Mouse (Mus musculus) heart, embryonic 13.5 days (tissue): ENCODE results near the gene Dennd1b. TPM values are rescaled to one million over a fixed set of nuclear protein-coding genes. Genes with fewer than 3 reads are reported as not detected.

Source experiments
- ATAC-seq: fragments of 200-750 bp; cut with Nextera tagmentation; 2 replicates; pipeline ENCODE4 v1.8.0; 2017; ENCODE audit warnings: moderate TSS enrichment; ENCODE audit not compliant: insufficient number of reproducible peaks, low FRiP score, low TSS enrichment; ENCODE audit errors: extremely low read depth
- H3K27ac ChIP-seq: fragments of 300-500 bp; sonication (generic); replicated peaks from 2 replicates; pipeline ENCODE4 v1.5.1; 2015; ENCODE audit warnings: moderate library complexity, mild to moderate bottlenecking, inconsistent platforms
- H3K27me3 ChIP-seq: fragments of 300-500 bp; sonication (generic); replicated peaks from 2 replicates; pipeline ENCODE4 v1.6.1; 2015; ENCODE audit warnings: mild to moderate bottlenecking, inconsistent platforms
- H3K36me3 ChIP-seq: fragments of 300-500 bp; sonication (generic); 2 replicates; pipeline ENCODE4 v1.6.1; 2015; ENCODE audit warnings: mild to moderate bottlenecking, inconsistent platforms
- H3K4me1 ChIP-seq: fragments of 300-500 bp; sonication (generic); 2 replicates; pipeline ENCODE4 v1.6.1; 2015; ENCODE audit warnings: inconsistent platforms
- H3K4me2 ChIP-seq: fragments of 300-500 bp; sonication (generic); 2 replicates; pipeline ENCODE4 v1.6.1; 2015; ENCODE audit warnings: inconsistent platforms, mild to moderate bottlenecking, moderate library complexity
- H3K4me3 ChIP-seq: fragments of 300-500 bp; sonication (generic); 2 replicates; pipeline ENCODE4 v1.5.1; 2015; ENCODE audit warnings: moderate library complexity, mild to moderate bottlenecking, inconsistent platforms
- H3K9ac ChIP-seq: fragments of 300-500 bp; sonication (generic); 2 replicates; pipeline ENCODE4 v1.6.1; 2015; ENCODE audit warnings: inconsistent platforms, mild to moderate bottlenecking, moderate library complexity
- H3K9me3 ChIP-seq: fragments of 300-500 bp; sonication (generic); 2 replicates; pipeline ENCODE4 v1.6.1; 2016; ENCODE audit warnings: inconsistent platforms
- WGBS: fragments of 180-500 bp; shearing (Covaris S2); methylation state at CpG from one replicate; pipeline ENCODE4 v1.1.7; 2015; ENCODE audit warnings: mixed read lengths; 5-methylcytosine and 5-hydroxymethylcytosine counted together
- polyA plus RNA-seq: library from polyadenylated mRNA; unstranded; fragments of >200 nt; fragmentation: Nextera tagmentation; extraction: Ambion mirVana; gene quantifications from 2 replicates; pipeline ENCODE4 v1.2.1, GENCODE M21; 2015

Gene Dennd1b
- polyA plus RNA-seq, 1 experiment from 2014 or later = 10.0 TPM

GRCm38 (mm10) chr1:138963868-138964458, 728 bp downstream of the Dennd1b start:
- Histone ChIP-seq H3K27me3 (no peaks in the 10 kb centered on the region), H3K4me2 (peak overlapping the region; percentile 66), H3K36me3 (peaks cover 19% of the 10 kb centered on the region), H3K9me3 (no peaks in the 10 kb centered on the region), H3K4me3 (peak overlapping the region; percentile 89), H3K27ac (peak overlapping the region; percentile 95), H3K9ac (peak overlapping the region; percentile 97), H3K4me1 (peaks cover 29% of the 10 kb centered on the region)
- under 1% methylated on average over 35 of the region's 50 CpGs for WGBS
- peak; percentile 7; the same call in 1 of the 2 replicates for ATAC-seq

DNA sequence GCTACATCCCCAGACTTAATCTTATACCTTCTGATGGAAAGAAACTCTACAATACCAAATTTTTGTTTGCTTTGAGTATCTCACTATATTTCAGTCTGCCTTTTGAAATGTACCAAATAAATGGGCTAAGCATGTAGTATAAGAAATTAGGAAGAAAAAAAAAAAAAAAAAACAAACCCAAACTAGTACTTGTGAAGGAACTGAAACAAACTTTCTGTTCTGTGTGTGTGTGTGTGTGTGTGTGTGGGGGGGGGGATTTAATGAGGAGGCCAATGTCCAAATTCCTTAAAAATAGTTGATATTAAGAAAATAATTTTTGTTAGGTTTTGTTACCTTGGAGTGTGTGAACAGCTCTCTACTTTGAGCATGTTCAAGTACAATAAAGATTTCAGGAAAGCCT, 1.8 kb downstream of the Dennd1b start:
- peaks cover 27% of the 10 kb centered on the region for H3K4me1 ChIP-seq
- H3K4me2 ChIP-seq = peak overlapping the region; percentile 51
- ATAC-seq = no peak
- no peaks in the 10 kb centered on the region for H3K27me3 ChIP-seq
- no peak overlapping the region for H3K27ac ChIP-seq
- no peak overlapping the region for H3K4me3 ChIP-seq
- H3K36me3 ChIP-seq = peaks cover 19% of the 10 kb centered on the region
- no peak overlapping the region for H3K9ac ChIP-seq
- no peaks in the 10 kb centered on the region for H3K9me3 ChIP-seq

DNA sequence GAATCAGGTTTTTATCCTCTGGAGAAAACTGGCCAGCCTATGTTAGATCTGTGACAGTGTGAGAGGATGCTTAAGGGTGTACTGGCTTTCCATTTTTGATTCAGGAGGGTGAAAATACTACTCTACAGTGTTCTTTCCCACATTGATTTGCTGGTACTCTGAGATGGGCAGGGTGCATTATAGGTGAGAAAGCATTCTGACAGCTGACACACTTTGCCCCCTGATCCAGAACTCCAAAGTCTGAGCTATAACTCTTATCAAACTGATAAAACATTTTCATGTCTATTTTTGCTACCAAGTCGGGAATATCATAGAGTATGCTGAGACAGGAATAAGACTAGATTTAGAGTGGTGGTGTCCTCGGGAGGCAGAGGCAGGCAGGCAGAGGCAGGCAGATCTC, 2.3 kb downstream of the Dennd1b start:
- WGBS = 60% methylated on average over 2 of the region's 2 CpGs
- Histone ChIP-seq H3K4me3 (no peak overlapping the region), H3K4me2 (no peak overlapping the region), H3K27me3 (no peaks in the 10 kb centered on the region), H3K36me3 (peaks cover 19% of the 10 kb centered on the region), H3K9ac (no peak overlapping the region), H3K9me3 (no peaks in the 10 kb centered on the region), H3K4me1 (peaks cover 28% of the 10 kb centered on the region), H3K27ac (no peak overlapping the region)
- no peak for ATAC-seq

DNA sequence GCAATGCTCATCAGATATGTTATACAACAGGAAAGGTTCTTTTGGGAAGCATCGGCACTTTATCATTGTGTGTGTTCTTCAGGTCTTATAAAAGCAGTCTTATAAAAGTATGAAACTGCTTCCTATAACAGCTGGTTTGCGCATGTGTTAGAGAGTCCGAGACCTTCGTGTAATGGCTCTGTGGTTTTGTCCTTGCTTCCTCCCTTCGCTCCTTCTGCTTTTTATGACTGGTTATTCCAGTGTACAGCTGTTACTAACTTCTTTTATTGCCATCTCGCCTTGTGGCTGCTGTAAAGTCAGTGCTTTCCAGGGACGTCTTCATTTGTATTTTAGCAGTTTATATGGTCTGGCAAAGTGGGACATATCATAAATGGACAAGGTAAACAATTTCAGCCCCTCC, 4.2 kb downstream of the Dennd1b start:
- H3K4me3 ChIP-seq = no peak overlapping the region
- H3K9ac ChIP-seq = no peak overlapping the region
- H3K9me3 ChIP-seq = no peaks in the 10 kb centered on the region
- no peaks in the 10 kb centered on the region for H3K27me3 ChIP-seq
- no peak overlapping the region for H3K4me2 ChIP-seq
- peaks cover 30% of the 10 kb centered on the region for H3K4me1 ChIP-seq
- ATAC-seq = no peak
- H3K27ac ChIP-seq = no peak overlapping the region
- 87% methylated on average over 7 of the region's 7 CpGs for WGBS
- peaks cover 19% of the 10 kb centered on the region for H3K36me3 ChIP-seq

DNA sequence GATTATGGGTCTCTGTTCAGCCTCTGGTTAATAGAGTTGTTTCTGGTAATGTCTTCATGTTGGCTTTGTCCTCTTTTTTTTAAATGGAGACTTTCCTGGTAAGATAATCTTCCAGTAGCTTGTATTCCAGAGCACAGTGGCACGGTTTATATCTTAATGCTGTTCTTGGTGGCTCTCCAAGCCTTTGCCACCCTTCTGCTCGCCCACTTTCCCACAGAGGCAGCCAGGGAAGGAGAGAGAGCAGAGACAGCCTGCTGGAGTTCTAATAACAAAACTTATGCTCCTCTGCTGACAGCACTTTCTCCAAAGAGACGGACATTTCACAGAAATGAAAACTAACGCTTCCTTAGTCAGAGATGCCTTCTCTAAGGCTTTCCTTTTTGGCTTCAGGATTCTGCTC, 6.8 kb downstream of the Dennd1b start:
- 55% methylated on average over 4 of the region's 4 CpGs for WGBS

GRCm38 (mm10) chr1:138973541-138974224, 10.4 kb downstream of the Dennd1b start:
- Histone ChIP-seq H3K4me3 (no peak overlapping the region), H3K36me3 (no peaks in the 10 kb centered on the region), H3K4me2 (no peak overlapping the region), H3K4me1 (peaks cover 25% of the 10 kb centered on the region), H3K9ac (no peak overlapping the region), H3K27ac (0 out of 2 replicates have a peak overlapping the region, but pooled peaks have one; percentile 12), H3K9me3 (no peaks in the 10 kb centered on the region), H3K27me3 (no peaks in the 10 kb centered on the region)
- 64% methylated on average over 6 of the region's 6 CpGs for WGBS
- no peak for ATAC-seq

More for the DNA sequence above, 6.8 kb downstream of the Dennd1b start:
- no peaks in the 10 kb centered on the region for H3K27me3 ChIP-seq
- H3K27ac ChIP-seq = peak overlapping the region; percentile 45; the same call in 1 of the 2 replicates
- no peak for ATAC-seq
- H3K4me3 ChIP-seq = no peak overlapping the region
- no peak overlapping the region; the same call in 1 of the 2 replicates for H3K9ac ChIP-seq
- peaks cover 19% of the 10 kb centered on the region for H3K36me3 ChIP-seq
- H3K9me3 ChIP-seq = no peaks in the 10 kb centered on the region
- H3K4me1 ChIP-seq = peaks cover 37% of the 10 kb centered on the region
- no peak overlapping the region for H3K4me2 ChIP-seq

DNA sequence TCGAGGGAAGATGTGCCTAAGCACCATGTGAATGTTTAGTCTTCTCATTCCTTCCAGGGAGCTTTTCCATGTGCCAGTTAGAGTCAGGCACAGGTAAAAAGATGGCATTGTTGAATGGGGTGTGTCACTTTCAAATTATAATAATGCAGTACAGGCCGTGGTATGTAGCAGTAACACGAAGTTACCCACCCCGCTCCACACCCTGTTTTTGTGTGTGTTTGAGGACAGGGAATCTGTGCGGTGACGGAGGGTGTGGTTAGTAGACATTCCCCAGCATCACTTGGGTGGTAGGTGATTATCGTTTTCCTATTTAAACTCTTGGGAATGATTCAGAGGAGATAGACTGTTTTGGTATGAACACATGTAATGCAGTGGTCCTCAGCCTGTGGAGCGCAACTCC, 11.6 kb downstream of the Dennd1b start:
- Histone ChIP-seq H3K27me3 (no peaks in the 10 kb centered on the region), H3K36me3 (no peaks in the 10 kb centered on the region), H3K4me2 (no peak overlapping the region), H3K4me3 (no peak overlapping the region), H3K4me1 (peaks cover 25% of the 10 kb centered on the region), H3K27ac (no peak overlapping the region), H3K9ac (no peak overlapping the region), H3K9me3 (no peaks in the 10 kb centered on the region)
- 77% methylated on average over 8 of the region's 8 CpGs for WGBS
- no peak for ATAC-seq

DNA sequence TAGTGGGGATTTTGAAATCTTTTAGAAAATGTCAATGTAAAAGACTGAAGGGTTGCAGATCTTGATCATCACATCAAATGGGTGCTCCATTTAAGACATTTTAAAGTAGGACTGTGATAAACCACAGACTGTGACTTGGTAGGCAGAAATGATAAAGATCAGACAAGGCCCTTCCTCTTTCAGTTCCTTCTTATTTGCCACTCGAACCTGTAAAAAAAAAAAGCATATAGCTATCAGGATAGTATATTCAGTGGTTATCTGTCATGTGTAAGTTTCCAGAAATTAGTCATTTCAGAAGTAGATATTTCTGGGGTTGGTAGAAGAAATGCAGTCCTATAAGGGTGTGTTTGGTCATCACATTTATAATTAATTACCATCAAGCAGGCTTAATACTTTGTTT, 12.7 kb downstream of the Dennd1b start:
- H3K9ac ChIP-seq = no peak overlapping the region
- H3K27me3 ChIP-seq = no peaks in the 10 kb centered on the region
- H3K4me1 ChIP-seq = peaks cover 21% of the 10 kb centered on the region
- no peak for ATAC-seq
- H3K27ac ChIP-seq = no peak overlapping the region
- no peaks in the 10 kb centered on the region for H3K36me3 ChIP-seq
- no peak overlapping the region for H3K4me3 ChIP-seq
- no peaks in the 10 kb centered on the region for H3K9me3 ChIP-seq
- no peak overlapping the region for H3K4me2 ChIP-seq
- 48% methylated on average over 1 of the region's 1 CpGs for WGBS

DNA sequence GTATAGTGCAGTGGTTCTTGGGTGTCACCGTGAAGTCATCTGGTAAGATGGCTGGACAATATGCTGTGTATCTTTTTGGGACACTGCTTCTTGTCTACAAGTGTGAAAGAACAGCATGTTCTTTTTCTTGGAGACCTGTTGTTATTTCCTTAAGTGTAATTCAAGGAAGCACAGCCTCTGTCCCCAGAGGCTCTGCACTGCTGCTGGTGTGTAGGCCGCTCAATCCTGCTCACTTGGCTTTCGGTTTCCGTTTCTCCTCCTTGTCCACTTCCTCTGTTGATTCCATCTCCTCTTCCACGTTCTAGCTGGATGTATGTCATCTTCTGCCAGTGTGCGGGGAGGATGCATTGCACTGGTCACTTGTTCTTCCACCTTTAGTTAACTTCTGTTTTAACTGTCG, 19.0 kb downstream of the Dennd1b start:
- peaks cover 29% of the 10 kb centered on the region for H3K4me1 ChIP-seq
- peak overlapping the region; percentile 48; the same call in 1 of the 2 replicates for H3K27ac ChIP-seq
- H3K4me3 ChIP-seq = no peak overlapping the region
- H3K36me3 ChIP-seq = no peaks in the 10 kb centered on the region
- no peak overlapping the region for H3K4me2 ChIP-seq
- no peaks in the 10 kb centered on the region for H3K9me3 ChIP-seq
- no peak for ATAC-seq
- no peak overlapping the region for H3K9ac ChIP-seq
- H3K27me3 ChIP-seq = no peaks in the 10 kb centered on the region
- WGBS = 78% methylated on average over 7 of the region's 7 CpGs

GRCm38 (mm10) chr1:138982611-138983010, 19.4 kb downstream of the Dennd1b start:
- no peaks in the 10 kb centered on the region for H3K9me3 ChIP-seq
- 59% methylated on average over 5 of the region's 5 CpGs for WGBS
- H3K4me3 ChIP-seq = no peak overlapping the region
- no peaks in the 10 kb centered on the region for H3K27me3 ChIP-seq
- no peak overlapping the region for H3K4me2 ChIP-seq
- H3K36me3 ChIP-seq = no peaks in the 10 kb centered on the region
- H3K9ac ChIP-seq = no peak overlapping the region
- peak overlapping the region; percentile 48 for H3K27ac ChIP-seq
- H3K4me1 ChIP-seq = peaks cover 33% of the 10 kb centered on the region
- no peak for ATAC-seq

- H3K9ac ChIP-seq = peak overlapping the region; percentile 37; the same call in 1 of the 2 replicates
- peak overlapping the region; percentile 48 for H3K27ac ChIP-seq
- no peaks in the 10 kb centered on the region for H3K27me3 ChIP-seq
- ATAC-seq = no peak
- H3K36me3 ChIP-seq = no peaks in the 10 kb centered on the region
- no peak overlapping the region for H3K4me3 ChIP-seq
- H3K9me3 ChIP-seq = no peaks in the 10 kb centered on the region
- peak overlapping the region; percentile 33 for H3K4me2 ChIP-seq
- peaks cover 34% of the 10 kb centered on the region for H3K4me1 ChIP-seq
- WGBS = 53% methylated on average over 2 of the region's 2 CpGs
Observed at GRCm38 (mm10) chr1:138983064-138983463, 19.8 kb downstream of the Dennd1b start.

- Histone ChIP-seq H3K27me3 (no peaks in the 10 kb centered on the region), H3K36me3 (no peaks in the 10 kb centered on the region), H3K4me3 (no peak overlapping the region), H3K9me3 (no peaks in the 10 kb centered on the region), H3K4me2 (peak overlapping the region; percentile 33), H3K9ac (no peak overlapping the region; the same call in 1 of the 2 replicates), H3K4me1 (peaks cover 34% of the 10 kb centered on the region), H3K27ac (peak overlapping the region; percentile 48; the same call in 1 of the 2 replicates)
- WGBS = 51% methylated on average over 6 of the region's 6 CpGs
- ATAC-seq = no peak
Observed at GRCm38 (mm10) chr1:138983465-138983864, 20.2 kb downstream of the Dennd1b start.
